Mouse (Mus musculus) activated CD4-positive, CD25-positive, alpha-beta regulatory T cell, adult 4 months (primary cell): Measurements from ENCODE around the gene Ift88. TPM values are rescaled to one million over a fixed set of nuclear protein-coding genes. Genes with fewer than 3 reads are reported as not detected.

ENCODE experiments used
- ATAC-seq: one replicate; pipeline ENCODE4 v1.8.0; 2017
- polyA plus RNA-seq, 2 experiments: library from polyadenylated mRNA; unstranded; fragments of 100-300 nt; shearing (Covaris generic); gene quantifications; one replicate each; pipeline ENCODE4 v1.2.1; 2017

Ift88 gene
- polyA plus RNA-seq, 2 experiments from 2014 or later = 2.8 to 3.0 TPM

DNA sequence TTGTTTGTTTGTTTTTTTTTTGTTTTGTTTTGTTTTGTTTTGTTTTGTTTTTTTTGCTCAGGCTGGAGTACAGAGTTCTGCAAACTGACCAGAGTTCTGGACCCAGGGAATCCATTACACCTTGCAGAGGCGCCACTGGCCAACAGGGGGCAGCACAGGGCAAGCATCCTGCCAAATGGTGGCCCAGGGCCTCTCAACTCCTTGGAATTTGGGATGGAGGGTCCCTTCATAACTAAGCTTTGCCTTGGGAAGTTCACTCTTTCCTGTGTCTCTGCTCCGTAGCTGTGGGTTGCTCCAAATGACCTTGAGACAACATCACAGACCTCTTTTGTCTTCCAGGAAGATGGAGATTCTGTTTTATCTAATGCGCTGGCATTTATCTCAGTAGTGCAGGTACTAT lies 109.4 kb downstream of the Ift88 start:
- peak; percentile 49 for ATAC-seq

- ATAC-seq = no peak
Observed at GRCm38 (mm10) chr14:57533841-57534240, 110.0 kb downstream of the Ift88 start.

DNA sequence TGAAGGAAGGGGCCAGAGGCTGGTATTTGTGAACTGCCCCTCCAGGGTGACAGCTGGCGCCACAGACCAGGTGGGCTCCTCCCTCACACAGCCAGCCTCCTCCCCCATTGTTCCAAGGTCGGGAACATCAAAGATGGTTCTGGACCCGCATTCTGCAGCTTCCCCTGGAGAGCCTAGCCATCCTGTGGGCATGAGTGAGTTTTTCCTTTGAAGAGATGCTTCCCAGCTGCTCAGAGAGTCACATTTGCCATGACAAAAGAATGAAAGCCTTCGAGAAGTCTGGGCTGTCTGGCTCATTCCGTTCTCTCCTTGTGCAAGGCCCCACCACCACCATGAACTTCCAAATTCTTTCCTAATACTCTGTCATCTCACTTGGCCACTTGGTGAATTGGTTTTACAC lies 110.5 kb downstream of the Ift88 start:
- no peak for ATAC-seq

DNA sequence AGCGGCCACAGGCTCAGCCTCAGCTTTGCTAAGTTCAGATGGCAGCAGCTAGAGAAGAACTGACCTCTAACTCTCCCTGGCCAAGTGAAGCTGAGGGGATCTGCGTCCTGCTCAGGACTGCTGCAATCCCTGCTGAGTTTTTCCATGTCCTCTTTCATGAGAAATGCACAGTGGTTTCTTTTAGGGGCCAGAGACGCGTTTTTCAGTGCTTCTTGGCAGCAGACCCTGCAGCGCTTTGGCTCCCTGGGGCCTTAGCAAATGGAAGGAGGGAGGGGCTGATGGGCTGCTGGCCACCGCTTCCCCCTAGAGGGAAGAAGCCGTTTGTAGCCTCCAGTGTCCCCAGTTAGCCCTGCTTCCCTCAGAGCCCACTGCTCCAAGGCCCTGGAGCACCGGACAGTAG lies 111.1 kb downstream of the Ift88 start:
- no peak for ATAC-seq

DNA sequence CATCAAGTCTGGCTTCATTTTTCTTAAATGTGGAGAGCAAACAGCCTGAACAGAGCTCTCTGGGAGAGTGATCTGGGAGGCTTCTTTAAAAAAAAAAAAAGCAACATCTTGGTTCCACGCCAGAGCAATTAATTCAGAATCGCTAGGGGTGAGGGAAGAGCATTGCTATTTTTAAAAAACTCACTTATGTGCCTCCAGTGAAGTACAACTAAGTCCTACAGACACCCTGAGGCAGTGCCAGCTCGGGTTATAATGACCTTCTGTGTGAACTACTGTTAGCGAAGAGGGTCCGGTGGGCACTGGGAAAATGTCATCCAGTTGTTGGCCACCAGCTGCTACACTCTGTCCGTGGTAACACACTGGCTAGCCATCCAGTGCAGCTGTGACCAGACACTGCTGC lies 111.8 kb downstream of the Ift88 start:
- no peak for ATAC-seq

- no peak for ATAC-seq
Observed at GRCm38 (mm10) chr14:57536820-57537219, 113.0 kb downstream of the Ift88 start.

- no peak for ATAC-seq
Observed at GRCm38 (mm10) chr14:57537261-57538015, 113.6 kb downstream of the Ift88 start.

DNA sequence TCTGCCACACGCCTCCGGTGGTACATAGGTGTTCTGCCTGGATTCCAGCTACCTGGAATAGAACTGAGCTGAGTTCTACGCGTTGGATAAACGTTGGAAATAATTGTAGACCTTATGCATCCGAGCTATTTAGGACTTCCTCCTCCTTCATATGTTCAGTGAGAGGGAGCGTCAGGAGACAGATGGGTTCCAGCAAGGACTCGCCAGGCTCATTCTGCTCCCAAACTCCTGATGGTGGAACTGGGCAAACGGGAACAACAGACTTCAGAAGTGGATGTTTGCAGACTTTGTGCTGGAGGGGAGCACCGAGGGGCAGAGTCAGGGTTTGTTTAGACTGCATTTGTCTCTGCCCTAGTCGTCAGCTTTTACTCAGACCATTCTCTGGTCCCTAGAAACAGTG lies 116.8 kb downstream of the Ift88 start:
- no peak for ATAC-seq

GRCm38 (mm10) chr14:57542231-57542630 lies 118.4 kb downstream of the Ift88 start:
- no peak for ATAC-seq

GRCm38 (mm10) chr14:57543420-57544039 lies 119.7 kb downstream of the Ift88 start:
- no peak for ATAC-seq

- no peak for ATAC-seq
Observed at GRCm38 (mm10) chr14:57545526-57545925, 121.7 kb downstream of the Ift88 start.

DNA sequence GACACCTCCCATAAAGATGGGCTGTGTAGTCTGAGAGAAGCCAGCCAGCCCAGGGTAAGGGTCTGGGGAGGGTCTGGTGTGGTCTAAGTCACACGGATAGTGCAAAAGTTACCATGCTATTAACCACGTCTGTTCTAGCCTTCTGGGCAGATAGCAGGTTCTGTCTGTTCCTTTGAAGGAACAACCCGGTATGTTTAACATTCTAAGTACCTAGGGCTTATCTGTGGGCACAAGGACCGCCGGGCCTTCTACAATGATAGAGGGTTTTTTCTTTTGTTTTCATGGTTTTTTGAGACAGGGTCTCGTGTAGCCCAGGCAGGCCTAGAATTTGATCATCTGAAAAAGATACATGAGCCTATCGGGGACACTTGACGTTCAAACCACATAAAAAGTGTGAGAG lies 122.3 kb downstream of the Ift88 start:
- no peak for ATAC-seq

DNA sequence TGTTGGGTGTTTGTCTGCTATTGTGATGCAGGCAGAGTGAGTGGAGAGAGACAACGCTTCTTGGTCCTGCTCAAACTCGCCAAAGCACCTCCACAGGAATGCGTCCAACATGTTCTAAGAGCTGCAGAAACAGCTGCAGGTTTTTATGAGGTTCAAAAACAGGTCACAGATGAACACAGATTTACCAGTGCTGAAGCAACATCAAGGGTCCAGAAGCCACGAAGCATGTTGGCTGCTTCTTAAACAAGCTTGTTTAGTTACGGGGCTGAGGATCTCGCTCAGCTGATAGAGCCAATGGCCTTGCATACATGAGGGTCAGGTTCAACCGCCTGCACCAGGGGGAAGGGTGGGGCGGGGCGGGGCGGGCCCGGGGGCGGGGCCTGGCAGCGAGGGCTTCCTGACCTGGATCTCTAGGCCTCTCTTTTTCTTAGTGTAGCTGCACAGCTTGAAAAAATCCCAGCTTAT lies 122.7 kb downstream of the Ift88 start:
- no peak for ATAC-seq

GRCm38 (mm10) chr14:57547062-57547461 lies 123.2 kb downstream of the Ift88 start:
- no peak for ATAC-seq

DNA sequence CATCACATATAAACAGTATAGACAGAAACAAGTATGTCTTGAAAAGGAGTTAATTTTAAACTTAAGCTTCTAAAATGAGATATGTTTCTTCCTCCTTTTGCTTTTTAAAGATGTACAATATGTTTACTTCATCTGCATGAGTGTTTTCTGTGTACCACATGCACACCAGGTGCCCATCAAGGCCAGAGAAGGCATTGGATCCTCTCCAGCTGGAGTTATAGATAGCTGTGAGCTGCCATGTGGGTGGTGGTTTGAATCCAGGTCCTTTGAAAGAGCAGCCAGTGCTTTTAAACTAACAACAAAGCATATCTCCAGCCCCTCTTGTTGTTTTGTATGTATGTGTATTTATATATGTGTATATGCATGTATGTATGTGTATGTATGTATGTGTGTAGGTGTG lies 129.1 kb downstream of the Ift88 start:
- ATAC-seq = no peak

GRCm38 (mm10) chr14:57554434-57554833 lies 130.6 kb downstream of the Ift88 start:
- ATAC-seq = no peak

DNA sequence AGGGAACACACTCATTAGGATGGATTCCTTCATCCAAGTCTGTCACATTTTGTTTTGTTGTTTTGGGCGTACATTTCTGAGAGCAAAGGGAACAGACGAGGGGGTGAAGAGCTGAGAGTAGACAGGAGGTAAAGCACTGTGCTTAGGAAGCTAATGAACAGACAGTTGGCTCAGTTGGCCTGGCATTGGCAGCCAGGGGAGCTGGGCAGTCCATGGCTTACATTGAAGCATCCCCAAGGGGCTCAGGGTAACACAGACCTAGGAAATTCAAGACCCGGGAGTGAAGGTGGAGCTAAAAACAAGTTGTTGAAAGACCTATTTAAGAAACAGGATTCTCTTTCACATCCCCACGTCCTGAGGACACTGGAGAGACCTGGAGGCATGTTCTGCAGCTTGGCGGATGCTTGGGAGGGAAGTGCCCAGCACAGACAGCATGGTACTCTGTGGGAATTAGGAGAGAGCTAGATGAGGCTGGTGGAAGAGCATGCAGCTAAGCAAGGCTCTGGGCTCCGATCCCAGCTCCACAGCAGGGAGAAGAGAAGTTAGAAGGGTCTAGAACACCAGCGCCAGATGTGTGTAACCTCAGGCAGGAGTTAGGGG lies 131.7 kb downstream of the Ift88 start:
- no peak for ATAC-seq

DNA sequence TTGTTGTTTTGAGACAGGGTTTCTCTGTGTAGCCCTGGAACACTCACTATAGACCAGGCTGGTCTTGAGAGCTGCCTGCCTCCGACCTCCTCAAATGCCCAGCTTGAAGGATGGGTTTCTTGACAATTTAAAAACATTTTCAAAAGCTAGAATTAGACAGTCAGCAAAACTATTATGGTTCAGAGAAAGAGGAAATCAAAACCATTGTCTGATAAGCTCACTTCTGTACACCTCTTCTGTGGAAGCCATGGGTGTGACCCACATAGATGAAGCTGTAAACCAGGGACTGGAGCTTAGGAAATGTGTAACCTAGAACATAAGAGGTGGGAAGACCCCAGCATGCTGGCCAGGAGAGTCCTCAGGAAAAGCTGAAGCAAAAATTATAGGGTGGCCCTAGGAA lies 133.1 kb downstream of the Ift88 start:
- no peak for ATAC-seq

DNA sequence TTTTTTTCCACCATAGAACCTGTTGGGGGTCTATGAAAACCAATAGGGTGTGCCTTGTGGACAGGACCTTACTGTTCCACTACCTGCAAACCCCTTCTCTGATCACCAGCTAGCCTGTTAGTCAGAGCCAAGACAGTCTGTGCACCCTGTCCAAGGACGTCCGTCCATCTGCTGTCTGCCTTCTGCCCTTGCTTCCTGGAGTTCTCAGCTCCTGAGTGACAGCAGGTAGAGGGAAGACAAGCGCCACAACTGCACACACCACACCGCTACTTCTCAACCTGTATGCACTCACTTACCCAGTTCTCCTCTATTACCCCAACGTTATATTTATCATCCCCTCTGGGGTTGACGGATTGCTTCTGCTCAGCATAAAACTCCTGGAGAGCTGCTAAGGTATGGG lies 141.8 kb downstream of the Ift88 start:
- no peak for ATAC-seq

Other genes with a start within 250 kb of the Ift88 start
- 10 to 100 TPM; 17.2 to 17.6 TPM for gene Cryl1, start 25.5 kb upstream of the Ift88 start, polyA plus RNA-seq
- gene Il17d, start 100.7 kb downstream of the Ift88 start, polyA plus RNA-seq = not detected
- 100 to 1,000 TPM; 125 to 148 TPM for gene Eef1akmt1, start 147.6 kb downstream of the Ift88 start, polyA plus RNA-seq
- 10 to 100 TPM; 21.2 to 28.7 TPM for gene Xpo4, start 241.4 kb downstream of the Ift88 start, polyA plus RNA-seq